Mouse (Mus musculus) intestine, embryonic 16.5 days (tissue): ENCODE results near the gene Mucl3. TPM values are rescaled to one million over a fixed set of nuclear protein-coding genes. Genes with fewer than 3 reads are reported as not detected.

Source experiments
- ATAC-seq: fragments of 200-750 bp; cut with Nextera tagmentation; 2 replicates; pipeline ENCODE4 v1.8.0; 2017; ENCODE audit warnings: moderate TSS enrichment, moderate library complexity
- H3K27ac ChIP-seq: fragments of 300-500 bp; sonication (generic); 2 replicates; pipeline ENCODE4 v1.5.1; 2014; ENCODE audit warnings: mild to moderate bottlenecking, low read length
- H3K27me3 ChIP-seq: fragments of 300-500 bp; sonication (generic); replicated peaks from 2 replicates; pipeline ENCODE4 v1.6.1; 2014; ENCODE audit warnings: low read length, control low read depth, mixed read lengths; ENCODE audit not compliant: control insufficient read depth, insufficient read depth
- H3K36me3 ChIP-seq: fragments of 300-500 bp; sonication (generic); 2 replicates; pipeline ENCODE4 v1.6.1; 2014; ENCODE audit warnings: low read length, control low read depth; ENCODE audit not compliant: control insufficient read depth, insufficient read depth
- H3K4me1 ChIP-seq: fragments of 300-500 bp; sonication (generic); 2 replicates; pipeline ENCODE4 v1.6.1; 2014; ENCODE audit warnings: low read length, control low read depth, mixed read lengths; ENCODE audit not compliant: control insufficient read depth, insufficient read depth
- H3K4me2 ChIP-seq: fragments of 300-500 bp; sonication (generic); 2 replicates; pipeline ENCODE4 v1.6.1; 2014; ENCODE audit warnings: low read depth, low read length, control low read depth
- H3K4me3 ChIP-seq: fragments of 300-500 bp; sonication (generic); 2 replicates; pipeline ENCODE4 v1.5.1; 2014; ENCODE audit warnings: mild to moderate bottlenecking, low read length
- H3K9ac ChIP-seq: fragments of 300-500 bp; sonication (generic); 2 replicates; pipeline ENCODE4 v1.6.1; 2014; ENCODE audit warnings: low read depth, low read length
- H3K9me3 ChIP-seq: fragments of 300-500 bp; sonication (generic); 2 replicates; pipeline ENCODE4 v1.6.1; 2016; ENCODE audit warnings: low read length, control low read depth; ENCODE audit not compliant: control insufficient read depth
- WGBS: fragments of 180-500 bp; shearing (Covaris S2); extraction: QIAGEN DNeasy Blood & Tissue Kit; methylation state at CpG from one replicate; pipeline ENCODE4 v1.1.7; 2014; 5-methylcytosine and 5-hydroxymethylcytosine counted together
- polyA plus RNA-seq: library from polyadenylated mRNA; unstranded; fragments of >200 nt; fragmentation: Nextera tagmentation; extraction: Ambion mirVana; gene quantifications from 2 replicates; pipeline ENCODE4 v1.2.1, GENCODE M21; 2015

Mucl3 gene
- polyA plus RNA-seq, result 0.20 and 0.21 TPM in 2 replicates

- H3K27ac ChIP-seq, result no peak within 1 kb of the TSS
- H3K9me3 ChIP-seq, result no peaks in the 10 kb centered on the region
- 52% methylated on average over 13 of the region's 13 CpGs for WGBS
- no peak within 1 kb of the TSS for H3K4me3 ChIP-seq
- peaks cover 6% of the 10 kb centered on the region; the same call in 1 of the 2 replicates for H3K4me1 ChIP-seq
- no peak within 1 kb of the TSS for H3K9ac ChIP-seq
- H3K4me2 ChIP-seq, result no peak within 1 kb of the TSS
- no peaks in the 10 kb centered on the region for H3K36me3 ChIP-seq
- ATAC-seq, result peak; percentile 47; the same call in 1 of the 2 replicates
- H3K27me3 ChIP-seq, result no peaks in the 10 kb centered on the region
Measured at GRCm38 (mm10) chr17:35643609-35644236, at the start of gene Mucl3. Mucl3 (minus strand) TSS chr17:35643695.

- no peak overlapping the region for H3K27ac ChIP-seq
- no peak for ATAC-seq
- H3K9me3 ChIP-seq, result no peaks in the 10 kb centered on the region
- peaks cover 9% of the 10 kb centered on the region for H3K4me1 ChIP-seq
- H3K4me3 ChIP-seq, result no peak overlapping the region
- no peaks in the 10 kb centered on the region for H3K27me3 ChIP-seq
- no peak overlapping the region for H3K9ac ChIP-seq
- 82% methylated on average over 4 of the region's 4 CpGs for WGBS
- H3K36me3 ChIP-seq, result peaks cover 42% of the 10 kb centered on the region
- no peak overlapping the region for H3K4me2 ChIP-seq
Measured at GRCm38 (mm10) chr17:35692368-35692767, 48.9 kb upstream of the Mucl3 start.

- Histone ChIP-seq H3K9ac (no peak overlapping the region), H3K27me3 (no peaks in the 10 kb centered on the region), H3K4me3 (no peak overlapping the region), H3K4me2 (no peak overlapping the region), H3K9me3 (no peaks in the 10 kb centered on the region), H3K36me3 (peaks cover 47% of the 10 kb centered on the region), H3K27ac (no peak overlapping the region), H3K4me1 (peaks cover 4% of the 10 kb centered on the region)
- WGBS, result 80% methylated on average over 4 of the region's 4 CpGs
- no peak for ATAC-seq
Measured at GRCm38 (mm10) chr17:35691811-35692210, 48.3 kb upstream of the Mucl3 start.

GRCm38 (mm10) chr17:35689936-35690645 lies 46.6 kb upstream of the Mucl3 start:
- no peak overlapping the region for H3K9ac ChIP-seq
- no peaks in the 10 kb centered on the region for H3K4me1 ChIP-seq
- WGBS, result 89% methylated on average over 18 of the region's 18 CpGs
- H3K4me3 ChIP-seq, result no peak overlapping the region
- no peak overlapping the region for H3K27ac ChIP-seq
- ATAC-seq, result no peak
- H3K27me3 ChIP-seq, result no peaks in the 10 kb centered on the region
- no peaks in the 10 kb centered on the region for H3K9me3 ChIP-seq
- H3K36me3 ChIP-seq, result peaks cover 52% of the 10 kb centered on the region
- H3K4me2 ChIP-seq, result no peak overlapping the region

GRCm38 (mm10) chr17:35688347-35689175 lies 45.1 kb upstream of the Mucl3 start:
- peaks cover 57% of the 10 kb centered on the region for H3K36me3 ChIP-seq
- H3K9me3 ChIP-seq, result no peaks in the 10 kb centered on the region
- no peak overlapping the region for H3K27ac ChIP-seq
- H3K4me1 ChIP-seq, result no peaks in the 10 kb centered on the region
- no peak overlapping the region for H3K4me3 ChIP-seq
- no peaks in the 10 kb centered on the region for H3K27me3 ChIP-seq
- H3K9ac ChIP-seq, result no peak overlapping the region
- ATAC-seq, result no peak
- 81% methylated on average over 25 of the region's 25 CpGs for WGBS
- no peak overlapping the region for H3K4me2 ChIP-seq

GRCm38 (mm10) chr17:35685061-35685460 lies 41.6 kb upstream of the Mucl3 start:
- ATAC-seq, result no peak
- 77% methylated on average over 9 of the region's 9 CpGs for WGBS
- Histone ChIP-seq H3K9ac (no peak overlapping the region), H3K27me3 (no peaks in the 10 kb centered on the region), H3K27ac (no peak overlapping the region), H3K4me2 (no peak overlapping the region), H3K9me3 (no peaks in the 10 kb centered on the region), H3K4me3 (no peak overlapping the region), H3K4me1 (no peaks in the 10 kb centered on the region), H3K36me3 (peaks cover 59% of the 10 kb centered on the region)

GRCm38 (mm10) chr17:35681986-35682385 lies 38.5 kb upstream of the Mucl3 start:
- peaks cover 42% of the 10 kb centered on the region for H3K36me3 ChIP-seq
- H3K27ac ChIP-seq, result no peak overlapping the region
- 88% methylated on average over 13 of the region's 13 CpGs for WGBS

GRCm38 (mm10) chr17:35680591-35680990 lies 37.1 kb upstream of the Mucl3 start:
- no peak overlapping the region for H3K4me3 ChIP-seq
- WGBS, result 38% methylated on average over 6 of the region's 6 CpGs
- no peaks in the 10 kb centered on the region for H3K27me3 ChIP-seq
- no peak overlapping the region for H3K4me2 ChIP-seq
- no peaks in the 10 kb centered on the region for H3K4me1 ChIP-seq
- no peak overlapping the region for H3K9ac ChIP-seq
- H3K36me3 ChIP-seq, result peaks cover 34% of the 10 kb centered on the region
- no peaks in the 10 kb centered on the region for H3K9me3 ChIP-seq
- no peak for ATAC-seq
- no peak overlapping the region for H3K27ac ChIP-seq

More at GRCm38 (mm10) chr17:35681986-35682385, 38.5 kb upstream of the Mucl3 start:
- Histone ChIP-seq H3K27me3 (no peaks in the 10 kb centered on the region), H3K9ac (no peak overlapping the region), H3K4me3 (no peak overlapping the region), H3K9me3 (no peaks in the 10 kb centered on the region), H3K4me1 (no peaks in the 10 kb centered on the region), H3K4me2 (no peak overlapping the region)
- no peak for ATAC-seq

- peak within 1 kb of the TSS; percentile 79 for H3K4me2 ChIP-seq
- WGBS, result under 1% methylated on average over 23 of the region's 23 CpGs
- peak; percentile 98 for ATAC-seq
- no peaks in the 10 kb centered on the region; the same call in 1 of the 2 replicates for H3K36me3 ChIP-seq
- H3K9ac ChIP-seq, result peak within 1 kb of the TSS; percentile 88
- no peak within 1 kb of the TSS for H3K27ac ChIP-seq
- H3K27me3 ChIP-seq, result no peaks in the 10 kb centered on the region
- peaks cover 2% of the 10 kb centered on the region; the same call in 1 of the 2 replicates for H3K4me1 ChIP-seq
- peak within 1 kb of the TSS; percentile 71 for H3K4me3 ChIP-seq
- no peaks in the 10 kb centered on the region for H3K9me3 ChIP-seq
Measured at GRCm38 (mm10) chr17:35673416-35674035, 30.0 kb upstream of the Mucl3 start, which contains the start of gene Gtf2h4. Gtf2h4 (minus strand) TSS chr17:35673739.
